Mouse (Mus musculus): ENCODE results near the gene Plin3. TPM values are rescaled to one million over a fixed set of nuclear protein-coding genes. Genes with fewer than 3 reads are reported as not detected.

Gene Plin3
- polyA plus RNA-seq (2014; fragmentation: Nextera tagmentation; extraction: Ambion mirVana): 65.2 and 68.7 TPM in 2 replicates

GRCm38 (mm10) chr17:56292531-56293222, at the start of gene Plin3:
Plin3 (minus strand) TSS chr17:56292873.
- Histone ChIP-seq H3K27me3 (ENCODE audit: control insufficient read depth, insufficient read depth, low read length) (no peaks in the 10 kb centered on the region), H3K4me1 (ENCODE audit: control insufficient read depth, insufficient read depth, low read length) (peaks cover 26% of the 10 kb centered on the region), H3K36me3 (ENCODE audit: control insufficient read depth, insufficient read depth, low read length) (no peaks in the 10 kb centered on the region), H3K9me3 (ENCODE audit: control insufficient read depth, low read length) (no peaks in the 10 kb centered on the region), H3K27ac (ENCODE audit: low read depth, low read length) (peak within 1 kb of the TSS; percentile 91), H3K4me3 (ENCODE audit: low read length) (no peak within 1 kb of the TSS), H3K4me2 (replicated peaks; ENCODE audit: low read depth, low read length) (no peak within 1 kb of the TSS), H3K9ac (ENCODE audit: low read depth, low read length) (peak within 1 kb of the TSS; percentile 57; the same call in 1 of the 2 replicates)
- WGBS: 79% methylated on average over 4 of the region's 4 CpGs
- ATAC-seq (ENCODE audit: low FRiP score, low TSS enrichment): no peak

GRCm38 (mm10) chr17:56340717-56341116, 48.0 kb upstream of the Plin3 start:
- Histone ChIP-seq H3K27ac (ENCODE audit: low read depth, low read length) (no peak overlapping the region), H3K4me1 (ENCODE audit: control insufficient read depth, insufficient read depth, low read length) (no peaks in the 10 kb centered on the region), H3K4me3 (ENCODE audit: low read length) (no peak overlapping the region), H3K4me2 (replicated peaks; ENCODE audit: low read depth, low read length) (no peak overlapping the region), H3K9ac (ENCODE audit: low read depth, low read length) (no peak overlapping the region), H3K36me3 (ENCODE audit: control insufficient read depth, insufficient read depth, low read length) (no peaks in the 10 kb centered on the region), H3K27me3 (ENCODE audit: control insufficient read depth, insufficient read depth, low read length) (no peaks in the 10 kb centered on the region), H3K9me3 (ENCODE audit: control insufficient read depth, low read length) (no peaks in the 10 kb centered on the region)
- ATAC-seq (ENCODE audit: low FRiP score, low TSS enrichment): no peak

GRCm38 (mm10) chr17:56338909-56339308, 46.2 kb upstream of the Plin3 start:
- H3K9ac ChIP-seq (ENCODE audit: low read depth, low read length): no peak overlapping the region
- H3K9me3 ChIP-seq (ENCODE audit: control insufficient read depth, low read length): no peaks in the 10 kb centered on the region
- H3K27me3 ChIP-seq (ENCODE audit: control insufficient read depth, insufficient read depth, low read length): no peaks in the 10 kb centered on the region
- ATAC-seq (ENCODE audit: low FRiP score, low TSS enrichment): no peak
- no peak overlapping the region for H3K4me2 ChIP-seq (replicated peaks; ENCODE audit: low read depth, low read length)
- no peak overlapping the region for H3K4me3 ChIP-seq (ENCODE audit: low read length)
- H3K4me1 ChIP-seq (ENCODE audit: control insufficient read depth, insufficient read depth, low read length): no peaks in the 10 kb centered on the region
- H3K27ac ChIP-seq (ENCODE audit: low read depth, low read length): no peak overlapping the region
- 57% methylated on average over 4 of the region's 4 CpGs for WGBS
- H3K36me3 ChIP-seq (ENCODE audit: control insufficient read depth, insufficient read depth, low read length): no peaks in the 10 kb centered on the region; the same call in 1 of the 2 replicates

- H3K27ac ChIP-seq (ENCODE audit: low read depth, low read length): no peak overlapping the region
- no peaks in the 10 kb centered on the region for H3K27me3 ChIP-seq (ENCODE audit: control insufficient read depth, insufficient read depth, low read length)
- no peaks in the 10 kb centered on the region for H3K9me3 ChIP-seq (ENCODE audit: control insufficient read depth, low read length)
- no peaks in the 10 kb centered on the region; the same call in 1 of the 2 replicates for H3K36me3 ChIP-seq (ENCODE audit: control insufficient read depth, insufficient read depth, low read length)
- H3K4me1 ChIP-seq (ENCODE audit: control insufficient read depth, insufficient read depth, low read length): no peaks in the 10 kb centered on the region
- ATAC-seq (ENCODE audit: low FRiP score, low TSS enrichment): no peak
- H3K4me3 ChIP-seq (ENCODE audit: low read length): no peak overlapping the region
- no peak overlapping the region for H3K9ac ChIP-seq (ENCODE audit: low read depth, low read length)
- 92% methylated on average over 6 of the region's 6 CpGs for WGBS
- H3K4me2 ChIP-seq (replicated peaks; ENCODE audit: low read depth, low read length): no peak overlapping the region
Observed at GRCm38 (mm10) chr17:56337791-56338190, 45.1 kb upstream of the Plin3 start.

- H3K36me3 ChIP-seq (ENCODE audit: control insufficient read depth, insufficient read depth, low read length): no peaks in the 10 kb centered on the region; the same call in 1 of the 2 replicates
- no peaks in the 10 kb centered on the region for H3K4me1 ChIP-seq (ENCODE audit: control insufficient read depth, insufficient read depth, low read length)
- no peak overlapping the region for H3K27ac ChIP-seq (ENCODE audit: low read depth, low read length)
- H3K27me3 ChIP-seq (ENCODE audit: control insufficient read depth, insufficient read depth, low read length): no peaks in the 10 kb centered on the region
- ATAC-seq (ENCODE audit: low FRiP score, low TSS enrichment): no peak
- H3K4me3 ChIP-seq (ENCODE audit: low read length): no peak overlapping the region
- H3K4me2 ChIP-seq (replicated peaks; ENCODE audit: low read depth, low read length): no peak overlapping the region
- H3K9me3 ChIP-seq (ENCODE audit: control insufficient read depth, low read length): no peaks in the 10 kb centered on the region
- 46% methylated on average over 4 of the region's 4 CpGs for WGBS
- no peak overlapping the region for H3K9ac ChIP-seq (ENCODE audit: low read depth, low read length)
Observed at GRCm38 (mm10) chr17:56337190-56337589, 44.5 kb upstream of the Plin3 start.

- H3K9ac ChIP-seq (ENCODE audit: low read depth, low read length): no peak overlapping the region
- no peaks in the 10 kb centered on the region for H3K9me3 ChIP-seq (ENCODE audit: control insufficient read depth, low read length)
- no peaks in the 10 kb centered on the region for H3K27me3 ChIP-seq (ENCODE audit: control insufficient read depth, insufficient read depth, low read length)
- no peak for ATAC-seq (ENCODE audit: low FRiP score, low TSS enrichment)
- H3K4me2 ChIP-seq (replicated peaks; ENCODE audit: low read depth, low read length): no peak overlapping the region
- H3K4me1 ChIP-seq (ENCODE audit: control insufficient read depth, insufficient read depth, low read length): peaks cover 6% of the 10 kb centered on the region
- 37% methylated on average over 8 of the region's 8 CpGs for WGBS
- no peak overlapping the region for H3K4me3 ChIP-seq (ENCODE audit: low read length)
- no peak overlapping the region for H3K27ac ChIP-seq (ENCODE audit: low read depth, low read length)
- no peaks in the 10 kb centered on the region; the same call in 1 of the 2 replicates for H3K36me3 ChIP-seq (ENCODE audit: control insufficient read depth, insufficient read depth, low read length)
Observed at GRCm38 (mm10) chr17:56332987-56333386, 40.3 kb upstream of the Plin3 start.

- no peak overlapping the region for H3K4me3 ChIP-seq (ENCODE audit: low read length)
- no peak overlapping the region for H3K9ac ChIP-seq (ENCODE audit: low read depth, low read length)
- peaks cover 15% of the 10 kb centered on the region for H3K4me1 ChIP-seq (ENCODE audit: control insufficient read depth, insufficient read depth, low read length)
- H3K36me3 ChIP-seq (ENCODE audit: control insufficient read depth, insufficient read depth, low read length): no peaks in the 10 kb centered on the region; the same call in 1 of the 2 replicates
- H3K27ac ChIP-seq (ENCODE audit: low read depth, low read length): no peak overlapping the region
- H3K27me3 ChIP-seq (ENCODE audit: control insufficient read depth, insufficient read depth, low read length): no peaks in the 10 kb centered on the region
- no peak for ATAC-seq (ENCODE audit: low FRiP score, low TSS enrichment)
- no peak overlapping the region for H3K4me2 ChIP-seq (replicated peaks; ENCODE audit: low read depth, low read length)
- H3K9me3 ChIP-seq (ENCODE audit: control insufficient read depth, low read length): no peaks in the 10 kb centered on the region
Observed at GRCm38 (mm10) chr17:56331256-56331655, 38.6 kb upstream of the Plin3 start.

- Histone ChIP-seq H3K27ac (ENCODE audit: low read depth, low read length) (no peak overlapping the region), H3K4me3 (ENCODE audit: low read length) (no peak overlapping the region), H3K9ac (ENCODE audit: low read depth, low read length) (no peak overlapping the region), H3K36me3 (ENCODE audit: control insufficient read depth, insufficient read depth, low read length) (no peaks in the 10 kb centered on the region; the same call in 1 of the 2 replicates), H3K4me2 (replicated peaks; ENCODE audit: low read depth, low read length) (no peak overlapping the region), H3K27me3 (ENCODE audit: control insufficient read depth, insufficient read depth, low read length) (no peaks in the 10 kb centered on the region), H3K9me3 (ENCODE audit: control insufficient read depth, low read length) (no peaks in the 10 kb centered on the region), H3K4me1 (ENCODE audit: control insufficient read depth, insufficient read depth, low read length) (peaks cover 15% of the 10 kb centered on the region)
- ATAC-seq (ENCODE audit: low FRiP score, low TSS enrichment): no peak
- 83% methylated on average over 3 of the region's 3 CpGs for WGBS
Observed at GRCm38 (mm10) chr17:56330345-56330744, 37.7 kb upstream of the Plin3 start.

- no peak overlapping the region for H3K4me3 ChIP-seq (ENCODE audit: low read length)
- H3K27me3 ChIP-seq (ENCODE audit: control insufficient read depth, insufficient read depth, low read length): no peaks in the 10 kb centered on the region
- no peaks in the 10 kb centered on the region; the same call in 1 of the 2 replicates for H3K36me3 ChIP-seq (ENCODE audit: control insufficient read depth, insufficient read depth, low read length)
- no peak overlapping the region for H3K4me2 ChIP-seq (replicated peaks; ENCODE audit: low read depth, low read length)
- no peak for ATAC-seq (ENCODE audit: low FRiP score, low TSS enrichment)
- H3K9ac ChIP-seq (ENCODE audit: low read depth, low read length): no peak overlapping the region
- H3K27ac ChIP-seq (ENCODE audit: low read depth, low read length): no peak overlapping the region
- no peaks in the 10 kb centered on the region for H3K9me3 ChIP-seq (ENCODE audit: control insufficient read depth, low read length)
- H3K4me1 ChIP-seq (ENCODE audit: control insufficient read depth, insufficient read depth, low read length): peaks cover 15% of the 10 kb centered on the region
Observed at GRCm38 (mm10) chr17:56329267-56329666, 36.6 kb upstream of the Plin3 start.
